Mouse (Mus musculus) MEL (cell line): ENCODE data around the gene Htr5b. TPM values are rescaled to one million over a fixed set of nuclear protein-coding genes. Genes with fewer than 3 reads are reported as not detected.

Experiments
- DNase-seq: peaks from one replicate; pipeline ENCODE4 v3.0.0; 2011; ENCODE audit warnings: low read depth, low spot score
- H3K27ac ChIP-seq: 2 replicates; pipeline ENCODE4 v1.5.1; 2012; ENCODE audit warnings: low read depth, mild to moderate bottlenecking, control low read depth, low read length, moderate library complexity; ENCODE audit not compliant: control insufficient read depth
- H3K27me3 ChIP-seq, 2 experiments: fragments of 150-350 bp in 1 of 2; sonication (generic) in 1 of 2; 2 replicates each; pipeline ENCODE4 v1.6.1; 2012; ENCODE audit warnings: low read length in 2 of 2, mild to moderate bottlenecking in 2 of 2, improper control_type of control experiment in 1 of 2, moderate library complexity in 1 of 2; ENCODE audit not compliant: insufficient read depth in 2 of 2, control insufficient read depth in 1 of 2
- H3K36me3 ChIP-seq, 2 experiments: 2 replicates each; pipeline ENCODE4 v1.6.1; 2012 to 2014; ENCODE audit warnings: low read length in 2 of 2, improper control_type of control experiment in 1 of 2, inconsistent platforms in 1 of 2, mild to moderate bottlenecking in 1 of 2; ENCODE audit not compliant: insufficient read depth in 2 of 2, control insufficient read depth in 1 of 2
- H3K4me1 ChIP-seq, 2 experiments: fragments of 150-350 bp in 1 of 2; sonication (generic) in 1 of 2; 2 replicates each; pipeline ENCODE4 v1.6.1; 2012; ENCODE audit warnings: low read length in 2 of 2, improper control_type of control experiment in 1 of 2, mild to moderate bottlenecking in 1 of 2; ENCODE audit not compliant: insufficient read depth in 2 of 2, control insufficient read depth in 1 of 2
- H3K4me3 ChIP-seq, 2 experiments: fragments of 150-350 bp in 1 of 2; sonication (generic) in 1 of 2; 2 replicates each; pipeline ENCODE4 v1.5.1; 2012; ENCODE audit warnings: low read depth in 2 of 2, low read length in 2 of 2, mild to moderate bottlenecking in 2 of 2, moderate library complexity in 2 of 2, control low read depth in 1 of 2, improper control_type of control experiment in 1 of 2; ENCODE audit not compliant: control insufficient read depth in 1 of 2, insufficient read depth in 1 of 2
- H3K79me2 ChIP-seq: 2 replicates; pipeline ENCODE4 v1.6.1; 2012; ENCODE audit warnings: mild to moderate bottlenecking, low read length, moderate library complexity; ENCODE audit not compliant: control insufficient read depth, poor library complexity, insufficient read depth
- H3K9ac ChIP-seq: 2 replicates; pipeline ENCODE4 v1.6.1; 2012; ENCODE audit warnings: low read depth, mild to moderate bottlenecking, control low read depth, low read length, moderate library complexity; ENCODE audit not compliant: control insufficient read depth, poor library complexity, severe bottlenecking
- H3K9me3 ChIP-seq: fragments of 150-350 bp; sonication (generic); replicated peaks from 2 replicates; pipeline ENCODE4 v1.6.1; 2012; ENCODE audit warnings: mild to moderate bottlenecking, low read length, improper control_type of control experiment, moderate library complexity; ENCODE audit not compliant: insufficient read depth
- BHLHE40 ChIP-seq: IDR thresholded peaks from 2 replicates; pipeline ENCODE4 v1.6.1; 2012; ENCODE audit warnings: low read depth, mild to moderate bottlenecking, inconsistent platforms, low read length, improper control_type of control experiment, borderline replicate concordance
- CHD2 ChIP-seq: IDR thresholded peaks from 2 replicates; pipeline ENCODE4 v1.6.1; 2011; ENCODE audit warnings: low read length, improper control_type of control experiment
- E2F4 ChIP-seq: IDR thresholded peaks from 2 replicates; pipeline ENCODE4 v1.6.1; 2011; ENCODE audit warnings: low read depth, low read length, improper control_type of control experiment, borderline replicate concordance
- ELF1 ChIP-seq: IDR thresholded peaks from 2 replicates; pipeline ENCODE4 v1.6.1; 2014; ENCODE audit warnings: low read depth, mild to moderate bottlenecking, inconsistent platforms, low read length, improper control_type of control experiment, moderate library complexity
- EP300 ChIP-seq, 2 experiments: IDR thresholded peaks; 2 replicates each; pipeline ENCODE4 v1.6.1; 2011; ENCODE audit warnings: improper control_type of control experiment in 2 of 2, low read length in 2 of 2, low read depth in 1 of 2, mild to moderate bottlenecking in 1 of 2
- ETS1 ChIP-seq: IDR thresholded peaks from 2 replicates; pipeline ENCODE4 v1.6.1; 2012; ENCODE audit warnings: low read depth, mild to moderate bottlenecking, inconsistent platforms, low read length, improper control_type of control experiment, moderate library complexity
- GABPA ChIP-seq: IDR thresholded peaks from 2 replicates; pipeline ENCODE4 v1.6.1; 2012; ENCODE audit warnings: low read depth, mild to moderate bottlenecking, inconsistent platforms, low read length, improper control_type of control experiment, moderate library complexity
- GATA1 ChIP-seq: IDR thresholded peaks from 2 replicates; pipeline ENCODE4 v1.6.1; 2011; ENCODE audit warnings: low read depth, low read length, improper control_type of control experiment
- HCFC1 ChIP-seq: IDR thresholded peaks from 2 replicates; pipeline ENCODE4 v1.6.1; 2012; ENCODE audit warnings: low read depth, mild to moderate bottlenecking, inconsistent platforms, low read length, improper control_type of control experiment, moderate library complexity
- JUND ChIP-seq: IDR thresholded peaks from 2 replicates; pipeline ENCODE4 v1.6.1; 2011; ENCODE audit warnings: low read depth, mild to moderate bottlenecking, improper control_type of control experiment, low read length
- KAT2A ChIP-seq: conservative IDR thresholded peaks from 2 replicates; pipeline ENCODE4 v1.6.1; 2012; ENCODE audit warnings: low read depth, low read length, improper control_type of control experiment, inconsistent platforms
- MAFK ChIP-seq: IDR thresholded peaks from 2 replicates; pipeline ENCODE4 v1.6.1; 2011; ENCODE audit warnings: low read depth, mild to moderate bottlenecking, low read length, improper control_type of control experiment, borderline replicate concordance
- MAZ ChIP-seq: IDR thresholded peaks from 2 replicates; pipeline ENCODE4 v1.6.1; 2012; ENCODE audit warnings: low read depth, mild to moderate bottlenecking, inconsistent platforms, low read length, improper control_type of control experiment
- MEF2A ChIP-seq: IDR thresholded peaks from 2 replicates; pipeline ENCODE4 v1.6.1; 2014; ENCODE audit warnings: low read depth, mild to moderate bottlenecking, inconsistent platforms, low read length, improper control_type of control experiment; ENCODE audit not compliant: poor library complexity, insufficient replicate concordance, severe bottlenecking; ENCODE audit errors: extremely low read depth
- MYB ChIP-seq: IDR thresholded peaks from 2 replicates; pipeline ENCODE4 v1.6.1; 2011; ENCODE audit warnings: mild to moderate bottlenecking, low read depth, low read length, improper control_type of control experiment
- NRF1 ChIP-seq: IDR thresholded peaks from 2 replicates; pipeline ENCODE4 v1.6.1; 2014; ENCODE audit warnings: low read depth, mild to moderate bottlenecking, inconsistent platforms, low read length, improper control_type of control experiment, moderate library complexity; ENCODE audit not compliant: poor library complexity, insufficient read depth, severe bottlenecking
- POLR2A ChIP-seq, 2 experiments: IDR thresholded peaks; 2 replicates each; pipeline ENCODE4 v1.6.1; 2011 to 2012; ENCODE audit warnings: low read length in 2 of 2, mild to moderate bottlenecking in 2 of 2, control low read depth in 1 of 2, improper control_type of control experiment in 1 of 2, low read depth in 1 of 2, moderate library complexity in 1 of 2; ENCODE audit not compliant: control insufficient read depth in 1 of 2, insufficient read depth in 1 of 2, poor library complexity in 1 of 2
- TBP ChIP-seq: IDR thresholded peaks from 2 replicates; pipeline ENCODE4 v1.8.0; 2011; ENCODE audit warnings: low read depth, low read length, improper control_type of control experiment
- TCF12 ChIP-seq: IDR thresholded peaks from 2 replicates; pipeline ENCODE4 v1.6.1; 2014; ENCODE audit warnings: low read depth, mild to moderate bottlenecking, inconsistent platforms, low read length, improper control_type of control experiment, moderate library complexity
- USF1 ChIP-seq: IDR thresholded peaks from 2 replicates; pipeline ENCODE4 v1.6.1; 2014; ENCODE audit warnings: low read depth, mild to moderate bottlenecking, inconsistent platforms, low read length, improper control_type of control experiment, moderate library complexity
- ZKSCAN1 ChIP-seq: IDR thresholded peaks from 2 replicates; pipeline ENCODE4 v1.6.1; 2012; ENCODE audit warnings: low read depth, mild to moderate bottlenecking, inconsistent platforms, low read length, improper control_type of control experiment, moderate library complexity
- ZMIZ1 ChIP-seq: IDR thresholded peaks from 2 replicates; pipeline ENCODE4 v1.6.1; 2012; ENCODE audit warnings: low read depth, mild to moderate bottlenecking, inconsistent platforms, low read length, improper control_type of control experiment, moderate library complexity
- polyA plus RNA-seq, 2 experiments: library from polyadenylated mRNA; stranded (reverse) in 1 of 2; unstranded in 1 of 2; fragments of >175 nt in 1 of 2; fragments of >200 nt in 1 of 2; gene quantifications; 2 replicates each; pipeline versions ENCODE4 v1.2.1 to v1.2.4; 2012; ENCODE audit warnings: low replicate concordance in 2 of 2, low read depth in 1 of 2; ENCODE audit not compliant: insufficient read length in 2 of 2, insufficient read depth in 1 of 2, missing spikeins in 1 of 2
- total RNA-seq: library from RNA; depleted of rRNA; stranded (reverse); fragments of 300-350 nt; gene quantifications from 2 replicates; pipeline ENCODE4 v1.2.3, GENCODE M21; 2012

Gene Htr5b
- total and polyA plus RNA-seq, 3 experiments, result not detected

DNA sequence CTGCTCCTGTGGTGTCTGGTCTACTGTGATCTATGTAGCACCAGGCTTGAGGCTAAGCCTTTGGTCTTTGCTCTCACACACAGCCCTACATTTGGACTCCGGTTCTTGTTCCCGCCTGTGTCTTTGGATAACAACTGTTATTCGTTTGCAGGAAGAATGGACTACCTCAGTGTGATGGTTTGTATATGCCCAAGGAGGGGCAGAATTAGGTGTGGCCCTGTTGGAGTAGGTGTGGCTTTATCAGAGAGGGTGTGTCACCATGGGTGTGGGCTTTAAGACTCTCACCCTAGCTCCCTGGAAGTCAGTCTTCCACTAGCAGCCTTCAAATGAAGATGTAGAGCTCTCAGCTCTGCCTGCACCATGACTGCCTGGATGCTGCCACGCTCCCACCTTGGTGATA lies 20.4 kb upstream of the Htr5b start:
- no peaks in the 10 kb centered on the region for H3K9me3 ChIP-seq
- no peak for DNase-seq

DNA sequence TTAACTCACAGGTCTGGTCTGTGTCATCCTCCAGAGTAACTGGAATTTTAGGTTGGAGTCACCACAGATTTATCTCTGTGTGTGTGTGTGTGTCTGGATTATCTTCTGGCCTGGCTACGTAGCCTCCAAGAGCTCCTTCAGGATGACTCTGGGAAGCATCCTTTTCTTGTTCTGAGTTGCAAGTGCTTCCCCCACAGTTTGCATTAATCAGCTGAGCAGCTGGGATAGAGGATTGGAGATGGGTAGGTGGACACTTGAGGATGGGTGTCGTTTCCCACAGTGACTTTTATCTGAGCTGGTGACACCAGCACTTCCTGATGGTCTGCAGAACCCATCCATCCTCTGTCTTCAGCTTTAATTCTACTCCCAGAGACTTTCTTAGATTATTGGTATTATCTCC lies 18.6 kb upstream of the Htr5b start:
- H3K9me3 ChIP-seq, result no peaks in the 10 kb centered on the region
- no peak for TF ChIP-seq E2F4
- TF ChIP-seq JUND, result no peak
- no peak for TF ChIP-seq GATA1
- no peak for TF ChIP-seq HCFC1
- TF ChIP-seq CHD2, result no peak
- no peak for TF ChIP-seq MAFK
- TF ChIP-seq TBP, result no peak
- TF ChIP-seq USF1, result no peak
- no peak for TF ChIP-seq MEF2A
- TF ChIP-seq ZMIZ1, result no peak
- TF ChIP-seq ELF1, result no peak
- no peak for TF ChIP-seq GABPA
- H3K36me3 ChIP-seq, result no peaks in the 10 kb centered on the region
- no peak overlapping the region for H3K4me3 ChIP-seq
- no peaks in the 10 kb centered on the region for H3K4me1 ChIP-seq
- peaks cover 0 to 7% of the 10 kb centered on the region in 2 experiments; a peak in 2 of 4 replicates for H3K27me3 ChIP-seq
- DNase-seq, result no peak
- no peak overlapping the region for H3K27ac ChIP-seq
- no peak overlapping the region for H3K9ac ChIP-seq
- H3K79me2 ChIP-seq, result no peaks in the 10 kb centered on the region

More for the DNA sequence above, 20.4 kb upstream of the Htr5b start:
- Histone ChIP-seq H3K4me1 (no peaks in the 10 kb centered on the region), H3K36me3 (no peaks in the 10 kb centered on the region), H3K9ac (no peak overlapping the region), H3K79me2 (no peaks in the 10 kb centered on the region), H3K4me3 (no peak overlapping the region), H3K27ac (no peak overlapping the region), H3K27me3 (peaks cover 0 to 5% of the 10 kb centered on the region in 2 experiments; a peak in 2 of 4 replicates)
- TF ChIP-seq BHLHE40 (no peak), ETS1 (no peak), MAFK (no peak), USF1 (no peak)

DNA sequence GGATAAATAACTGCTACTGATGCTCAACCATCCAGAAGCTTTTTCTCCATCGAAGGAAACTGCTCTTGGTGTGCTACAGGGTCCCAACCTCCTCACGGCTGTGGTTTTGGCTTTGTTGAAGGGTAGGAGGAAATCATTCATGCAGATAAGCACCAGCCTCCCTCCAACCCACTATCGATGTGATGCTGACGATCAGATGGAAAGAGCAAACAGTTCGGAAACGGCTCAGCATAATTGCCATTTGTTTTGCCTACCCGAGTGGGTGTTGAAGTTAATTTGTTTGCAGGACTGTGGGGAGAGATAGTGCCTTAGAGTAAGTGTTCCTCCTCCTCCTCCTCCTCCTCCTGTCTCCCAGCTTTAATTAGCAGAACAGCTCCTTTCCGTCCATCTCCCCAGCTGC lies 12.1 kb upstream of the Htr5b start:
- no peak for DNase-seq
- no peaks in the 10 kb centered on the region for H3K9me3 ChIP-seq
- no peak overlapping the region for H3K4me3 ChIP-seq
- no peaks in the 10 kb centered on the region for H3K36me3 ChIP-seq
- no peak for TF ChIP-seq POLR2A (IDR thresholded peaks at IDR 0.05; ENCODE audit: control insufficient read depth in 1 of 2, insufficient read depth in 1 of 2, low read depth in 1 of 2, low read length in 2 of 2, poor library complexity in 1 of 2)
- no peak for TF ChIP-seq ZMIZ1
- no peak for TF ChIP-seq KAT2A
- no peak for TF ChIP-seq MEF2A
- no peak for TF ChIP-seq ZKSCAN1
- no peak for TF ChIP-seq MYB
- no peak for TF ChIP-seq JUND
- no peak for TF ChIP-seq MAZ
- no peak for TF ChIP-seq TCF12
- no peak for TF ChIP-seq NRF1
- no peak for TF ChIP-seq HCFC1
- TF ChIP-seq EP300 (IDR thresholded peaks at IDR 0.05; ENCODE audit: low read depth in 1 of 2, low read length in 2 of 2), result no peak
- TF ChIP-seq ELF1, result no peak
- no peak overlapping the region for H3K9ac ChIP-seq
- no peaks in the 10 kb centered on the region for H3K4me1 ChIP-seq
- H3K79me2 ChIP-seq, result no peaks in the 10 kb centered on the region
- H3K27ac ChIP-seq, result no peak overlapping the region
- H3K27me3 ChIP-seq, result peaks cover 0 to 7% of the 10 kb centered on the region in 2 experiments; a peak in 3 of 4 replicates
